Mouse (Mus musculus) ES-Bruce4 (cell line): Measurements from ENCODE around the gene Slc46a2.

Source experiments
- CTCF ChIP-seq: IDR thresholded peaks from one replicate; pipeline ENCODE4 v1.8.1; 2011; ENCODE audit warnings: low read depth, low read length
- EP300 ChIP-seq: IDR thresholded peaks from 2 replicates; pipeline ENCODE4 v1.6.1; 2011; ENCODE audit warnings: low read depth, low read length; ENCODE audit not compliant: insufficient read depth

GRCm38 (mm10) chr4:59963405-59964344, 48.8 kb upstream of the Slc46a2 start, which contains the start of gene Mup6:
- peak; percentile 98 for TF ChIP-seq EP300
- TF ChIP-seq CTCF = no peak
